Mouse (Mus musculus) right cerebral cortex, postnatal 25 days (tissue): ENCODE results near the gene 1190005I06Rik.

ENCODE experiments used
- DNase-seq: peaks from one replicate; pipeline ENCODE4 v3.0.0; 2022

The 1190005I06Rik gene

GRCm38 (mm10) chr8:120618110-120618509 lies 29.3 kb downstream of the 1190005I06Rik start:
- peak; percentile 56 for DNase-seq

GRCm38 (mm10) chr8:120616663-120617626 lies 30.5 kb downstream of the 1190005I06Rik start:
- no peak for DNase-seq

- no peak for DNase-seq
Measured at GRCm38 (mm10) chr8:120614491-120614890, 32.9 kb downstream of the 1190005I06Rik start.

- no peak for DNase-seq
Measured at GRCm38 (mm10) chr8:120610824-120611223, 36.6 kb downstream of the 1190005I06Rik start.

- peak; percentile 55 for DNase-seq
Measured at GRCm38 (mm10) chr8:120607885-120608284, 39.5 kb downstream of the 1190005I06Rik start.

- DNase-seq: no peak
Measured at GRCm38 (mm10) chr8:120607460-120607859, 40.0 kb downstream of the 1190005I06Rik start.

- DNase-seq: no peak
Measured at GRCm38 (mm10) chr8:120602672-120603071, 44.8 kb downstream of the 1190005I06Rik start.

GRCm38 (mm10) chr8:120599504-120599903 lies 47.9 kb downstream of the 1190005I06Rik start:
- peak; percentile 56 for DNase-seq

GRCm38 (mm10) chr8:120598579-120598978 lies 48.9 kb downstream of the 1190005I06Rik start:
- DNase-seq: peak; percentile 85

- no peak for DNase-seq
Measured at GRCm38 (mm10) chr8:120595963-120596362, 51.5 kb downstream of the 1190005I06Rik start.

- DNase-seq: no peak
Measured at GRCm38 (mm10) chr8:120594571-120594970, 52.9 kb downstream of the 1190005I06Rik start.

- DNase-seq: no peak
Measured at GRCm38 (mm10) chr8:120591587-120592292, 55.7 kb downstream of the 1190005I06Rik start.

- no peak for DNase-seq
Measured at GRCm38 (mm10) chr8:120589921-120590320, 57.5 kb downstream of the 1190005I06Rik start.

- peak; percentile 98 for DNase-seq
Measured at GRCm38 (mm10) chr8:120588908-120589771, 58.3 kb downstream of the 1190005I06Rik start, which contains the start of gene Gins2. Gene Gins2, minus strand, starts transcription at chr8:120589304.

GRCm38 (mm10) chr8:120585521-120585920 lies 61.9 kb downstream of the 1190005I06Rik start:
- DNase-seq: no peak

- no peak for DNase-seq
Measured at GRCm38 (mm10) chr8:120581811-120582210, 65.6 kb downstream of the 1190005I06Rik start.

GRCm38 (mm10) chr8:120581329-120581728 lies 66.1 kb downstream of the 1190005I06Rik start:
- no peak for DNase-seq

- no peak for DNase-seq
Measured at GRCm38 (mm10) chr8:120580336-120581000, 67.0 kb downstream of the 1190005I06Rik start.

GRCm38 (mm10) chr8:120577821-120578220 lies 69.6 kb downstream of the 1190005I06Rik start:
- DNase-seq: no peak

- DNase-seq: no peak
Measured at GRCm38 (mm10) chr8:120575801-120576200, 71.6 kb downstream of the 1190005I06Rik start.

- DNase-seq: no peak
Measured at GRCm38 (mm10) chr8:120574941-120575340, 72.5 kb downstream of the 1190005I06Rik start.

GRCm38 (mm10) chr8:120573866-120574265 lies 73.6 kb downstream of the 1190005I06Rik start:
- DNase-seq: no peak
